Comparison of ENCODE assay signal across 11 mouse cellular contexts in the genomic region with DNA sequence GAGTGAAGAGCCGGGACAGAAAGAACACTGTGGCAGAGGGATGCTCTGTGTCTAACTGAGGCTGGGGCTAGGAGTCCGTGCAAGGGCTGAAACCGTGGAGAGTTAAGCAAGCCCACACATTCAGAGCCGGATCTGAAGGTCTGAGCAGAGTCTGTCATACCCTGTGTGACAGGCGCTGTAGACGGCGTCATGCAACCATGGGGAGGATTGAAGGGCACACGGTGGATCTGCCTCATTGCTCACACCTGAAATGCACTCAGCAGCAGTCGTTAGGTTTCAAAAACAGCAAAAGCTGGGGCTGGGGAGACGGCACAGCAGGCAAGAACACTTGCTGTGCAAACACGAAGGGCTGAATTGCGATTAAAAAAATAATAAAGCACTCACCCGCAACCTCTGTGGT.
DNase-seq lines count a peak whose midpoint lies in the region; ATAC-seq and TF ChIP-seq lines count a peak whose summit lies in the region.
"Had no signal": no experiment of that assay in that cellular context is flagged by ENCODE, and none has a peak within 500 bp of the region (broad histone marks: within the 10 kb centered on the region; RNA-seq: fewer than 3 reads in every experiment).

No protein-coding gene starts in this region.

- no peaks in the 10 kb centered on the region for H3K9me3 ChIP-seq in kidney, embryonic 15.5 days (replicated peaks)
- no peaks in the 10 kb centered on the region for H3K9me3 ChIP-seq in forebrain, embryonic 14.5 days (replicated peaks; ENCODE audit: control insufficient read depth, low read length)
- H3K9me3 ChIP-seq in liver, embryonic 15.5 days (replicated peaks), result no peaks in the 10 kb centered on the region
- no peaks in the 10 kb centered on the region for H3K9me3 ChIP-seq in neural tube, embryonic 14.5 days (ENCODE audit: control insufficient read depth, low read length)
- H3K9me3 ChIP-seq: limb, embryonic 13.5 days had no signal

- 0 out of 2 replicates have a peak overlapping the region, but pooled peaks have one; percentile 3 for H3K4me2 ChIP-seq in kidney, embryonic 15.5 days
- no peak overlapping the region for H3K4me2 ChIP-seq in forebrain, embryonic 14.5 days (ENCODE audit: low read length)
- peak overlapping the region; percentile 26; the same call in 1 of the 2 replicates for H3K4me2 ChIP-seq in liver, embryonic 15.5 days
- H3K4me2 ChIP-seq in neural tube, embryonic 14.5 days (ENCODE audit: low read depth, low read length), result no peak overlapping the region
- H3K4me2 ChIP-seq: limb, embryonic 13.5 days had no signal

- H3K27me3 ChIP-seq in kidney, embryonic 15.5 days, result no peaks in the 10 kb centered on the region
- H3K27me3 ChIP-seq in kidney, adult 2 months (replicated peaks; ENCODE audit: control insufficient read depth, insufficient read depth, low read length), result no peaks in the 10 kb centered on the region
- no peaks in the 10 kb centered on the region for H3K27me3 ChIP-seq in forebrain, embryonic 14.5 days (replicated peaks; ENCODE audit: control insufficient read depth, insufficient read depth, low read length)
- H3K27me3 ChIP-seq in liver, embryonic 15.5 days, result peaks cover 10% of the 10 kb centered on the region
- no peaks in the 10 kb centered on the region for H3K27me3 ChIP-seq in neural tube, embryonic 14.5 days (ENCODE audit: control insufficient read depth, insufficient read depth, low read length)
- H3K27me3 ChIP-seq: limb, embryonic 13.5 days had no signal

- H3K27ac ChIP-seq in kidney, embryonic 15.5 days, result peak overlapping the region; percentile 49
- no peak overlapping the region for H3K27ac ChIP-seq in kidney, adult 2 months (ENCODE audit: insufficient read depth, low read depth, low read length)
- peak overlapping the region; percentile 46 for H3K27ac ChIP-seq in forebrain, embryonic 14.5 days (ENCODE audit: low read depth, low read length)
- no peak overlapping the region for H3K27ac ChIP-seq in liver, embryonic 15.5 days (replicated peaks)
- H3K27ac ChIP-seq in neural tube, embryonic 14.5 days (ENCODE audit: low read depth, low read length), result peak overlapping the region; percentile 72
- H3K27ac ChIP-seq: limb, embryonic 13.5 days had no signal

- ATAC-seq in kidney, embryonic 15.5 days (replicated peaks; ENCODE audit: low FRiP score), result no peak; the same call in 1 of the 2 replicates
- no peak for ATAC-seq in forebrain, embryonic 14.5 days
- no peak for ATAC-seq in liver, embryonic 15.5 days (ENCODE audit: insufficient read depth)
- ATAC-seq in neural tube, embryonic 14.5 days (ENCODE audit: low read depth), result no peak
- ATAC-seq: CD4-positive, CD25-positive, alpha-beta regulatory T cell, adult 4 months; intestine, postnatal 0 days had no signal

- TF ChIP-seq CTCF in kidney, adult 2 months (conservative IDR thresholded peaks at IDR 0.05; ENCODE audit: insufficient read depth, insufficient read length, low read depth, low read length), result no peak

- TF ChIP-seq POLR2A in kidney, adult 2 months (IDR thresholded peaks at IDR 0.05; ENCODE audit: low read depth, low read length), result no peak

- no peak for DNase-seq in kidney, adult 2 months
- DNase-seq in forebrain, embryonic 14.5 days (ENCODE audit: low spot score), result no peak
- DNase-seq in urinary bladder, postnatal 14 days (ENCODE audit: low spot score), result no peak
- DNase-seq in lung, postnatal 36 days, result no peak
- no peak for DNase-seq in cerebellum, postnatal 14 days

- H3K9ac ChIP-seq in kidney, embryonic 15.5 days, result no peak overlapping the region
- no peak overlapping the region for H3K9ac ChIP-seq in forebrain, embryonic 14.5 days (ENCODE audit: low read length)
- H3K9ac ChIP-seq in liver, embryonic 15.5 days, result no peak overlapping the region
- peak overlapping the region; percentile 25; the same call in 1 of the 2 replicates for H3K9ac ChIP-seq in neural tube, embryonic 14.5 days (replicated peaks; ENCODE audit: low read depth, low read length)
- H3K9ac ChIP-seq: limb, embryonic 13.5 days had no signal

- WGBS in kidney, embryonic 15.5 days, result 24% methylated on average over 13 of the region's 13 CpGs
- 43% methylated on average over 13 of the region's 13 CpGs for WGBS in kidney, adult 2 months
- WGBS in forebrain, embryonic 14.5 days, result 25% methylated on average over 13 of the region's 13 CpGs
- WGBS in liver, embryonic 15.5 days (ENCODE audit: insufficient replicate concordance), result 48% methylated on average over 13 of the region's 13 CpGs
- 21% methylated on average over 13 of the region's 13 CpGs for WGBS in neural tube, embryonic 14.5 days

- H3K4me1 ChIP-seq in kidney, embryonic 15.5 days, result peaks cover 82% of the 10 kb centered on the region
- H3K4me1 ChIP-seq in kidney, adult 2 months (ENCODE audit: control insufficient read depth, insufficient read depth, low read length), result no peaks in the 10 kb centered on the region
- peaks cover 66% of the 10 kb centered on the region for H3K4me1 ChIP-seq in forebrain, embryonic 14.5 days (ENCODE audit: control insufficient read depth, insufficient read depth, low read length)
- peaks cover 34% of the 10 kb centered on the region for H3K4me1 ChIP-seq in liver, embryonic 15.5 days (replicated peaks)
- H3K4me1 ChIP-seq in neural tube, embryonic 14.5 days (ENCODE audit: control insufficient read depth, insufficient read depth, low read length), result peaks cover 67% of the 10 kb centered on the region

- no peak overlapping the region for H3K4me3 ChIP-seq in kidney, embryonic 15.5 days (replicated peaks)
- H3K4me3 ChIP-seq in kidney, adult 2 months (ENCODE audit: insufficient read depth, low read depth, low read length), result no peak overlapping the region
- no peak overlapping the region for H3K4me3 ChIP-seq in forebrain, embryonic 14.5 days (ENCODE audit: low read depth, low read length)
- H3K4me3 ChIP-seq in liver, embryonic 15.5 days (replicated peaks), result no peak overlapping the region
- H3K4me3 ChIP-seq in neural tube, embryonic 14.5 days (ENCODE audit: low read depth, low read length), result no peak overlapping the region
- H3K4me3 ChIP-seq: limb, embryonic 13.5 days had no signal

- no peaks in the 10 kb centered on the region for H3K36me3 ChIP-seq in kidney, embryonic 15.5 days
- no peaks in the 10 kb centered on the region for H3K36me3 ChIP-seq in kidney, adult 2 months (ENCODE audit: control insufficient read depth, insufficient read depth, low read length)
- H3K36me3 ChIP-seq in forebrain, embryonic 14.5 days (ENCODE audit: control insufficient read depth, insufficient read depth, low read length), result no peaks in the 10 kb centered on the region
- H3K36me3 ChIP-seq in liver, embryonic 15.5 days (replicated peaks), result no peaks in the 10 kb centered on the region
- H3K36me3 ChIP-seq in neural tube, embryonic 14.5 days (ENCODE audit: control insufficient read depth, insufficient read depth, low read length), result no peaks in the 10 kb centered on the region
- H3K36me3 ChIP-seq: limb, embryonic 13.5 days had no signal

Comparison
In these comparisons a context has a peak if more than half of its experiments do, and no peak if none do; other contexts are left out.
1. H3K27ac ChIP-seq: peak in kidney, embryonic 15.5 days (single experiment), forebrain, embryonic 14.5 days (single experiment) and neural tube, embryonic 14.5 days (single experiment); none in kidney, adult 2 months (single experiment) and liver, embryonic 15.5 days (single experiment).
2. H3K4me2 ChIP-seq: peak in kidney, embryonic 15.5 days (single experiment) and liver, embryonic 15.5 days (single experiment); none in forebrain, embryonic 14.5 days (single experiment) and neural tube, embryonic 14.5 days (single experiment).